Mouse (Mus musculus) liver, embryonic 15.5 days (tissue): Measurements from ENCODE around the gene Pla2g1b. TPM values are rescaled to one million over a fixed set of nuclear protein-coding genes. Genes with fewer than 3 reads are reported as not detected.
"Not testable (repeated sequence)": the region's sequence is repeated elsewhere in the genome, so short reads cannot be mapped to it uniquely, and the experiment has no call there.

Experiments used
- ATAC-seq: fragments of 200-750 bp; cut with Nextera tagmentation; 2 replicates; pipeline ENCODE4 v1.8.0; 2017; ENCODE audit warnings: moderate number of reproducible peaks, mild to moderate bottlenecking, moderate library complexity; ENCODE audit not compliant: insufficient read depth
- H3K27ac ChIP-seq: fragments of 300-500 bp; sonication (generic); replicated peaks from 2 replicates; pipeline ENCODE4 v1.5.1; 2015; ENCODE audit warnings: mild to moderate bottlenecking, inconsistent platforms
- H3K27me3 ChIP-seq: fragments of 300-500 bp; sonication (generic); 2 replicates; pipeline ENCODE4 v1.6.1; 2015; ENCODE audit warnings: mild to moderate bottlenecking, inconsistent platforms
- H3K36me3 ChIP-seq: fragments of 300-500 bp; sonication (generic); replicated peaks from 2 replicates; pipeline ENCODE4 v1.6.1; 2015; ENCODE audit warnings: moderate library complexity, mild to moderate bottlenecking, inconsistent platforms
- H3K4me1 ChIP-seq: fragments of 300-500 bp; sonication (generic); replicated peaks from 2 replicates; pipeline ENCODE4 v1.6.1; 2015; ENCODE audit warnings: inconsistent platforms
- H3K4me2 ChIP-seq: fragments of 300-500 bp; sonication (generic); 2 replicates; pipeline ENCODE4 v1.6.1; 2015; ENCODE audit warnings: moderate library complexity, mild to moderate bottlenecking, inconsistent platforms
- H3K4me3 ChIP-seq: fragments of 300-500 bp; sonication (generic); replicated peaks from 2 replicates; pipeline ENCODE4 v1.5.1; 2015; ENCODE audit warnings: mild to moderate bottlenecking, inconsistent platforms
- H3K9ac ChIP-seq: fragments of 300-500 bp; sonication (generic); 2 replicates; pipeline ENCODE4 v1.6.1; 2015; ENCODE audit warnings: moderate library complexity, mild to moderate bottlenecking, inconsistent platforms
- H3K9me3 ChIP-seq: fragments of 300-500 bp; sonication (generic); replicated peaks from 2 replicates; pipeline ENCODE4 v1.6.1; 2016; ENCODE audit warnings: inconsistent platforms
- WGBS: fragments of 180-500 bp; shearing (Covaris S2); methylation state at CpG from one replicate; pipeline ENCODE4 v1.1.7; 2015; ENCODE audit warnings: mixed read lengths; ENCODE audit not compliant: insufficient replicate concordance; 5-methylcytosine and 5-hydroxymethylcytosine counted together
- polyA plus RNA-seq: library from polyadenylated mRNA; unstranded; fragments of >200 nt; fragmentation: Nextera tagmentation; extraction: Ambion mirVana; gene quantifications from 2 replicates; pipeline ENCODE4 v1.2.1, GENCODE M21; 2015

Gene Pla2g1b
- polyA plus RNA-seq, 1 experiment from 2014 or later, result not detected

- not testable (repeated sequence) for H3K4me3 ChIP-seq, H3K27ac ChIP-seq, H3K4me2 ChIP-seq, H3K9ac ChIP-seq, H3K36me3 ChIP-seq, H3K9me3 ChIP-seq, H3K27me3 ChIP-seq, ATAC-seq
- 86% methylated on average over 8 of the region's 8 CpGs for WGBS
- peaks cover 80% of the 10 kb centered on the region for H3K4me1 ChIP-seq
Observed at GRCm38 (mm10) chr5:115518214-115518613, 52.2 kb downstream of the Pla2g1b start.

- H3K4me1 ChIP-seq, result peaks cover 80% of the 10 kb centered on the region
Observed at GRCm38 (mm10) chr5:115520325-115520869, 54.3 kb downstream of the Pla2g1b start.

GRCm38 (mm10) chr5:115521553-115522461 is 55.7 kb downstream of the Pla2g1b start:
- Histone ChIP-seq H3K9me3 (no peaks in the 10 kb centered on the region), H3K27ac (peak overlapping the region; percentile 82), H3K36me3 (0 out of 2 replicates have a peak, but pooled peaks cover 3% of the 10 kb centered on the region), H3K9ac (peak overlapping the region; percentile 37; the same call in 1 of the 2 replicates), H3K27me3 (no peaks in the 10 kb centered on the region), H3K4me2 (peak overlapping the region; percentile 69), H3K4me3 (peak overlapping the region; percentile 45), H3K4me1 (peaks cover 79% of the 10 kb centered on the region)
- peak; percentile 60 for ATAC-seq
- 16% methylated on average over 21 of the region's 21 CpGs for WGBS

More at GRCm38 (mm10) chr5:115520325-115520869, 54.3 kb downstream of the Pla2g1b start:
- Histone ChIP-seq H3K4me3 (no peak overlapping the region), H3K9me3 (no peaks in the 10 kb centered on the region), H3K4me2 (peak overlapping the region; percentile 69), H3K36me3 (0 out of 2 replicates have a peak, but pooled peaks cover 7% of the 10 kb centered on the region), H3K27ac (peak overlapping the region; percentile 82), H3K9ac (no peak overlapping the region), H3K27me3 (no peaks in the 10 kb centered on the region)
- peak; percentile 5; the same call in 1 of the 2 replicates for ATAC-seq
- whole genome bisulfite sequencing, result 26% methylated on average over 21 of the region's 21 CpGs

- no peaks in the 10 kb centered on the region for H3K27me3 ChIP-seq
- 0 out of 2 replicates have a peak, but pooled peaks cover 3% of the 10 kb centered on the region for H3K36me3 ChIP-seq
- peak overlapping the region; percentile 82 for H3K27ac ChIP-seq
- no peaks in the 10 kb centered on the region for H3K9me3 ChIP-seq
- WGBS, result 75% methylated on average over 4 of the region's 4 CpGs
- no peak overlapping the region; the same call in 1 of the 2 replicates for H3K9ac ChIP-seq
- no peak overlapping the region for H3K4me3 ChIP-seq
- H3K4me1 ChIP-seq, result peaks cover 77% of the 10 kb centered on the region
- no peak for ATAC-seq
- peak overlapping the region; percentile 69; the same call in 1 of the 2 replicates for H3K4me2 ChIP-seq
Observed at GRCm38 (mm10) chr5:115522531-115522930, 56.5 kb downstream of the Pla2g1b start.

- peaks cover 78% of the 10 kb centered on the region for H3K4me1 ChIP-seq
- no peaks in the 10 kb centered on the region for H3K27me3 ChIP-seq
- no peak overlapping the region for H3K4me2 ChIP-seq
- no peak overlapping the region; the same call in 1 of the 2 replicates for H3K9ac ChIP-seq
- no peaks in the 10 kb centered on the region for H3K9me3 ChIP-seq
- ATAC-seq, result no peak
- H3K27ac ChIP-seq, result peak overlapping the region; percentile 82
- WGBS, result 60% methylated on average over 15 of the region's 15 CpGs
- H3K4me3 ChIP-seq, result no peak overlapping the region
- H3K36me3 ChIP-seq, result 0 out of 2 replicates have a peak, but pooled peaks cover 3% of the 10 kb centered on the region
Observed at GRCm38 (mm10) chr5:115522981-115523499, 57.0 kb downstream of the Pla2g1b start.

GRCm38 (mm10) chr5:115523971-115524370 is 57.9 kb downstream of the Pla2g1b start:
- Histone ChIP-seq H3K4me2 (no peak overlapping the region), H3K27me3 (no peaks in the 10 kb centered on the region), H3K4me3 (no peak overlapping the region), H3K9me3 (no peaks in the 10 kb centered on the region), H3K36me3 (0 out of 2 replicates have a peak, but pooled peaks cover 3% of the 10 kb centered on the region), H3K27ac (no peak overlapping the region; the same call in 1 of the 2 replicates), H3K9ac (no peak overlapping the region), H3K4me1 (peaks cover 86% of the 10 kb centered on the region)
- 35% methylated on average over 15 of the region's 15 CpGs for WGBS
- no peak for ATAC-seq

Other genes with a start within 250 kb of the Pla2g1b start
- gene Pop5, start 230.4 kb upstream of the Pla2g1b start, polyA plus RNA-seq, result 84.0 and 88.1 TPM in 2 replicates
- 146 and 173 TPM in 2 replicates for gene Rnf10, start 193.4 kb upstream of the Pla2g1b start, polyA plus RNA-seq
- gene Coq5, start 186.6 kb upstream of the Pla2g1b start, polyA plus RNA-seq, result 27.5 and 28.4 TPM in 2 replicates
- 525 and 554 TPM in 2 replicates for gene Dynll1, start 165.3 kb upstream of the Pla2g1b start, polyA plus RNA-seq
- 88.7 and 92.1 TPM in 2 replicates for gene Srsf9, start 139.1 kb upstream of the Pla2g1b start, polyA plus RNA-seq
- 11.6 and 13.4 TPM in 2 replicates for gene Gatc, start 125.1 kb upstream of the Pla2g1b start, polyA plus RNA-seq
- 26.6 and 29.6 TPM in 2 replicates for gene Triap1, start 125.0 kb upstream of the Pla2g1b start, polyA plus RNA-seq
- 700 and 702 TPM in 2 replicates for gene Cox6a1, start 117.3 kb upstream of the Pla2g1b start, polyA plus RNA-seq
- gene Msi1, start 36.7 kb upstream of the Pla2g1b start, polyA plus RNA-seq, result 0.36 and 0.44 TPM in 2 replicates
- 6.0 and 6.1 TPM in 2 replicates for gene Sirt4, start 18.5 kb downstream of the Pla2g1b start, polyA plus RNA-seq
- 15.2 and 16.8 TPM in 2 replicates for gene Pxn, start 40.4 kb downstream of the Pla2g1b start, polyA plus RNA-seq
- 1,028 and 1,078 TPM in 2 replicates for gene Rplp0, start 93.2 kb downstream of the Pla2g1b start, polyA plus RNA-seq
- gene Gcn1l1, start 99.0 kb downstream of the Pla2g1b start, polyA plus RNA-seq, result 15.0 and 17.3 TPM in 2 replicates
- gene Rab35, start 165.6 kb downstream of the Pla2g1b start, polyA plus RNA-seq, result 12.0 and 13.1 TPM in 2 replicates